Mouse (Mus musculus): ENCODE data around the gene Pla2g4d.
"Not testable (repeated sequence)": the region's sequence is repeated elsewhere in the genome, so short reads cannot be mapped to it uniquely, and the experiment has no call there.

Gene Pla2g4d

GRCm38 (mm10) chr2:120261346-120261745 is 27.7 kb downstream of the Pla2g4d start:
- DNase-seq (ENCODE audit: low read depth, low spot score): no peak

- DNase-seq (ENCODE audit: low read depth, low spot score): no peak
Observed at GRCm38 (mm10) chr2:120256259-120256658, 32.7 kb downstream of the Pla2g4d start.

GRCm38 (mm10) chr2:120252644-120253043 is 36.4 kb downstream of the Pla2g4d start:
- no peak for DNase-seq (ENCODE audit: low read depth, low spot score)

GRCm38 (mm10) chr2:120245421-120246016 is 43.5 kb downstream of the Pla2g4d start:
- DNase-seq (ENCODE audit: low read depth, low spot score): no peak

- no peak for DNase-seq (ENCODE audit: low read depth, low spot score)
Observed at GRCm38 (mm10) chr2:120244679-120245420, 44.1 kb downstream of the Pla2g4d start, which contains the start of gene Pla2g4e. Pla2g4e (minus strand) TSS chr2:120245335.

- no peak for DNase-seq (ENCODE audit: low read depth, low spot score)
Observed at GRCm38 (mm10) chr2:120243995-120244394, 45.0 kb downstream of the Pla2g4d start.

GRCm38 (mm10) chr2:120242791-120243467 is 46.1 kb downstream of the Pla2g4d start:
- no peak for DNase-seq (ENCODE audit: low read depth, low spot score)

- not testable (repeated sequence) for DNase-seq (ENCODE audit: low read depth, low spot score)
Observed at GRCm38 (mm10) chr2:120238733-120239132, 50.3 kb downstream of the Pla2g4d start.

GRCm38 (mm10) chr2:120237784-120238183 is 51.2 kb downstream of the Pla2g4d start:
- no peak for DNase-seq (ENCODE audit: low read depth, low spot score)

- DNase-seq (ENCODE audit: low read depth, low spot score): no peak
Observed at GRCm38 (mm10) chr2:120235947-120236640, 52.9 kb downstream of the Pla2g4d start.

- no peak for DNase-seq (ENCODE audit: low read depth, low spot score)
Observed at GRCm38 (mm10) chr2:120235381-120235780, 53.6 kb downstream of the Pla2g4d start.

GRCm38 (mm10) chr2:120231642-120232041 is 57.4 kb downstream of the Pla2g4d start:
- no peak for DNase-seq (ENCODE audit: low read depth, low spot score)

Data from retina, postnatal 7 days (tissue).